Mouse (Mus musculus): ENCODE measurements around the gene Ctdsp1.
"Not testable (repeated sequence)": the region's sequence is repeated elsewhere in the genome, so short reads cannot be mapped to it uniquely, and the experiment has no call there.

Gene Ctdsp1

GRCm38 (mm10) chr1:74396456-74397222 lies 5.3 kb downstream of the Ctdsp1 start:
- not testable (repeated sequence) for DNase-seq (ENCODE audit: low spot score in 2 of 2)

GRCm38 (mm10) chr1:74397268-74397918 lies 6.1 kb downstream of the Ctdsp1 start:
- DNase-seq (ENCODE audit: low spot score in 2 of 2): peak; percentile 99 to 100

GRCm38 (mm10) chr1:74397919-74398451 lies 6.7 kb downstream of the Ctdsp1 start:
- peak in 1 of 2 experiments; percentile 64 for DNase-seq (ENCODE audit: low spot score in 2 of 2)

- DNase-seq (ENCODE audit: low spot score in 2 of 2): no peak
These were observed 9.2 kb downstream of the Ctdsp1 start for GRCm38 (mm10) chr1:74400531-74400930.

DNA sequence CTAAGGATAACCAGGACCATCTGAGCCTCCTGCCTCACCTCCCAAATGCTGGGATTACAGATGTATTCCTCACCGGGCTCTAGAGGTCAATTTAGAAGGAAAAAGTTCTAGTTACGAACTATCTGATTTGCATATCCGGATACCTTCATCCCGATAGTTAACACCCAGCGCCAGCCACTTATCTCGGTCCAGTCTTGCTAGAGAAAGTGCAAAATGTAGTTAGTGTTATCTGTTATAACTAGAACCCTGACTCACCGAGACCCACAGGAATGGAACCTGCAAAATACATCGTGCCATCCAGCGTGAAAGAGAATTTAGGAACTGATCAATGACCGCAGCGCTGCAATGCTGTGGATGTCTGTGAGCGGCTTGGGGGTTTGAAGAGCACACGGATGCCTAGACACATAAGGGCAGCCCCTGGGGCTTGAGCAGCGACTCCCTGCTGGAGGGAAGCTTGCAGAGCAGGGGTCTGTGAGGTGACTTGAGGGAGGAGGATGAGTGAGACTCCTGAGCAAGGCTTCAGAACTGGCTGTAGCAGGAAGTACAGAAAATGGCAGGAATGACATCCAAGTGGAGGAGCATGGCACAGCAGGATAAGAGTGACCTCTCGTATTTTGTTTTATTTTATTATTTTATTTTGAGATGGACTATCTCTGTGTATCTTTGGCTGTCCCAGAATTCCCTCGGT lies 9.8 kb downstream of the Ctdsp1 start:
- DNase-seq (ENCODE audit: low spot score in 2 of 2): no peak

GRCm38 (mm10) chr1:74404206-74404605 lies 12.9 kb downstream of the Ctdsp1 start:
- no peak for DNase-seq (ENCODE audit: low spot score in 2 of 2)

GRCm38 (mm10) chr1:74408589-74409504 lies 17.5 kb downstream of the Ctdsp1 start, which contains the start of gene Vil1:
Gene Vil1, plus strand, starts transcription at chr1:74409376.
- no peak for DNase-seq (ENCODE audit: low spot score in 2 of 2)

- no peak for DNase-seq (ENCODE audit: low spot score in 2 of 2)
These were observed 20.5 kb downstream of the Ctdsp1 start for GRCm38 (mm10) chr1:74411753-74412325.

- no peak for DNase-seq (ENCODE audit: low spot score in 2 of 2)
These were observed 21.4 kb downstream of the Ctdsp1 start for GRCm38 (mm10) chr1:74412711-74413110.

- DNase-seq (ENCODE audit: low spot score in 2 of 2): no peak
These were observed 23.8 kb downstream of the Ctdsp1 start for GRCm38 (mm10) chr1:74415143-74415542.

DNA sequence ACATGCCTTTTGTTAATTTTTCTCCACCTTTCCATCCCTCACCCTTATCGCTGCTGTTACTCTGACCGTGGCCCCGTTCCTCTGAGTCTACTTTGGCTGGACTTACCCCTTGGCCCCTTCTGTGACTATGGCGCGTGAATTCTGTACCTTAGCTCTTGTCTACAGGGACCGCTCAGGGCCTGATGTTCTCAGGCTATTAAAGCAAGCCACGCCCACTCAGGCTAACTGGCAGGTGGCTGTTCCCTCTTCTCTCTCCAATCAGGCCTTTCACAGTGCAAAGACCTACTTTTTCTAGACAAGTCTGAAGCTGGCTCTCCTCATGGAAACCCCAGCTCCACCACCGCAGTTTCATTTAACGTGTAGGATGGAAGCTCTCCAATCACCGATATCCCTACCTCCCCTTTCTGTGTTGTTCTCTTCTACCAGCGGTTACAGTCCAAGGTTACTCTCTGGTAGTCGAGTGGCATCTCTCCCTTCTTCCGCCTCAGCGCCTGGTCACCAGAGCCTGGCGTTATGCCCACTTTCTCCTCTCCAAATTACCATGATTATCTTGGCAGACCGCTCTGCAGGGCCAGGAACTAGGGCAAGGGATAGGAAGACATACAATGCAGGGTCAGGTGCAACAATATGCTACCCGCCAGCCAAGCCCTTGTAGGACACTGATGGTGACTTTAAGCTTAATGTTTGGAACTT lies 27.6 kb downstream of the Ctdsp1 start:
- DNase-seq (ENCODE audit: low spot score in 2 of 2): no peak

- no peak for DNase-seq (ENCODE audit: low spot score in 2 of 2)
These were observed 28.1 kb downstream of the Ctdsp1 start for GRCm38 (mm10) chr1:74419440-74419794.

DNA sequence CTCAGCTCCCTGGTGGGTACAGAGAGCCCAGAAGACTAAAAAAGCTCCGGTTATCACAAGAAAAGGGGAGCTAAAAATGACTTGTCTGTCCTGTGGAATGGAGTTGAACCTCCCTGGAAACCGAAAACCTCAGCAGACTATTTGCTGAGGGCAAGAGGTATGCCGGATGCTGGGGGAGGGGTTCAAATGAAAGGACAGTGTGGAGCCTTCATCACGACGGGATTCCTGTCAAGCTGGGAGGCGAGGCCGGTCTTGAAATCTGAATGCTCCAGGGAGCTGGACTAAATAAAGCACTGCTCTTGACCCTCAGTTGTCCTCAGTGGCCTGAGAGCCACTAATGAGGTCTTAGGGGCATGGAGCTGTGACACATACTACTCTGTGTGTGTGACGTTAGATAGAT lies 31.8 kb downstream of the Ctdsp1 start:
- DNase-seq (ENCODE audit: low spot score in 2 of 2): no peak

- DNase-seq (ENCODE audit: low spot score in 2 of 2): no peak
These were observed 34.5 kb downstream of the Ctdsp1 start for GRCm38 (mm10) chr1:74425845-74426244.

DNA sequence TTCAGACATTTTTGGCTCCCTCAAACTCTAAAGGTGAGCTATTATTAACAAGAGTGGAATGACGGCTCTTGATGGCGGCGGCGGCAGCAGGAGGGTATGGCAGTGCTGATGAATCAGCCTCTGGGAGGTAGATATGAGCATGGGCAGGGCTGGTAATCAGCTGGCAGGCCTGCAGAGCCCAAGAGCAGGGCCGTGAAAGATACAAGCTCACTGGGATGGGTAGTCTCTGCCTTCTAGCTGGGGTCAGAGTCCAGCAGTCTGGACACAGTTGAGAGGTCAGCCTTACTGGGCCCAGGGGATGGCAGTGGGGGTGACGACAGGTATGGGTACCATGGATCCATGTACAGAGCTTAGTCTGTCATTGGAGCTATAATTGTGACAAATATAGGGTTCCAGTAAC lies 41.9 kb downstream of the Ctdsp1 start:
- no peak for DNase-seq (ENCODE audit: low spot score in 2 of 2)

DNA sequence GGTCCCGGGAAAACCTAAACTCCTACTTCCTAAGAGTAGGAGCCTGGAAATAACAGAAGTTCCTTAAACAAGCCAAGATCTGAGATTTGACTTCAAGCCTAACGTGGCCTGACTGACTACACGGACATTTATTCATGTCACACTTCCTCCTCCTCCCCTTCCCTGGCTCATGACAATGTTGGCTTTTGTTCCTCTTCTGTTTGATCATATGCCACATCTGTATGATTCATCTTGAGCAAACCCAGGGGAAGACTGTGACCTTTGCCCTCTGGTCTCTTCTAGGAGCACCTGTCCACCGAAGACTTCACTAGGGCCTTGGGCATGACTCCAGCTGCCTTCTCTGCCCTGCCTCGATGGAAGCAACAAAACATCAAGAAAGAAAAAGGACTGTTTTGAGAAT lies 43.3 kb downstream of the Ctdsp1 start:
- DNase-seq (ENCODE audit: low spot score in 2 of 2): no peak

DNA sequence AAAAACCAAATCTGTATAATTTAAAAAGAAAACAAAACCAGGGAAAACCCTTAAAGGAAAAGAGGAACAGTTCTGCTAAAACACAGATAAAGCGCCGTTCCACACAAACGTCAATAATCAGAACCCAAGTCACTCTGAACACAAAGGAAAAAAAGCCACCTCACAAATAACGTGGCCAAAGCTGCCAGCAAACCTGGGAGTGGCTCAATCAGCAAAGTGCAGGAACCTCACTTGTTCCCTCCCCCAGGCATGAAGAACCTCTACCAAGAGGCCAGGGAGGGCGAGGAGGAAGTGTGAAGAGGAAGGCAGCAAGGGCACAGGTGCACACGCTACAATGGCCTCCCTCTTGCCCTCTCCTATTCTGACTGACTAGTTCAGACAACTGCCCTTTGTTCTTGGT lies 44.3 kb downstream of the Ctdsp1 start:
- no peak for DNase-seq (ENCODE audit: low spot score in 2 of 2)

DNA sequence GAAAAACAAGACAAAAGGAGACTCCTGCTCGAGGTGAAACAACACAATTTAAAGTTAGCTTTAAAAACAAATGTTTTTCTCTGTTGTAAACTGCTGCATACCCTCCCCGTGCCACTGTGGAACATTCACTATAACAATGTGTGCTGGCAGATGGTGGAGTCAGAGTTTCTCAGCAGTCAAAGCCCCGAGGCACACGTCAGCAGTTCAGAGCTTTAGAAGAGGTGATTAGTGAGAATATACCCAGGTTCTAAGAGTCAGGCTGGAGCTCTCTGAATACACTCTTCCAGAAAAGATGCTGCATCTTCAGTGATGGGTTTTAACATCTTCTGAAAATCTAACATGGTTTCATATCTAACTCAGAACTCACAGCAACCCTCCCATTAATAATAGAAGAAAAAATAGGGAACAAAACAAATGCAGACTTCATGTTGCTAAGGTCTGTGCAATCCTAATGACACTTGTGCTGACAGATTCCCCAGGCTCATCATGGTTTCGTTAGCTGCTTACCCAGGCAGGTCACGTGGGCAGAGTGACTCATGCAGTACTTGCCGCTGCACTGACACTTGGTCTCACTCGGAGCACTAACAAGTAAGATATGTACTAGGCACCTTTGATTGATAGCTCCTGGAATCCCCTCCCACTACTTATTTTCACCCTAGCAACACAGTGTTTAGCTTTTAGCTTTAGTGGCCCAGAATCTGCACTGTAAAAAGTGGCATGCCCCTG lies 46.6 kb downstream of the Ctdsp1 start:
- no peak for DNase-seq (ENCODE audit: low spot score in 2 of 2)

- no peak for DNase-seq (ENCODE audit: low spot score in 2 of 2)
These were observed 48.0 kb downstream of the Ctdsp1 start for GRCm38 (mm10) chr1:74439166-74439876.
